In the genomic region with DNA sequence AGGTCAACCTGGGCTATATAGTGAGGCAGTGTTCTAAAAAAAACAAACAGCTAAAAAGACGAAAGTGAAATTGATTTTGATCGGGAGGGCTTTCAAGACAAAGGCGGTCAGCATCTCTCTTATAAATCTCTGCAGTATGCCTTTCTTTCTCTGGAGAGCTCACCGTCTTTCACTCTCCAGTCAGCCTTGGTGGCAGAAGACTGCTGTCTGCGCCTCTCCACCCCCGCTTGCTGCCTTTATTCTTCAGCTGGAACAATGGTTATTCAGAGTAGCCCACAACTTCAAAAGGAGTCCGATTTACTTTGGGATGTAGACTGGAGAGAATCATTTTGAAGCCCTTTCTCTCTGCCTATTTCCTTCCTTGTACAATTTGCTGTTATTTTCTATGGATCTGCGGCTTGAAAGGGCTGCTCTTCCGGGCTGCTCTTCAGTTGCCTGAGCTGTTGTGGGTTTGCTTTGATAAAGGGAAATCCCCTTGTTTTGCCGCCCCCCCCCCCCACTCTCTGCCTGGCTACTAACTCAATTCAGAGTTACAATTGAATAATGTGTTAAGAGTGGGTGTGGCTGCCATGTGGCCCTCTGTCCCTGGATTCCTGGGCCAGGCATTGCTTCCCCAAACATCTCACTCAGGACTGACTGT, we compare ENCODE assay signal across 14 mouse cellular contexts.
DNase-seq lines count a peak whose midpoint lies in the region; ATAC-seq and TF ChIP-seq lines count a peak whose summit lies in the region.
"Had no signal": no experiment of that assay in that cellular context is flagged by ENCODE, and none has a peak within 500 bp of the region (broad histone marks: within the 10 kb centered on the region; RNA-seq: fewer than 3 reads in every experiment).

No protein-coding gene starts in this region.

- no peak for TF ChIP-seq POLR2A in spleen, adult 2 months (IDR thresholded peaks at IDR 0.05; ENCODE audit: low read depth, low read length)

- H3K27me3 ChIP-seq in heart, embryonic 14.5 days (ENCODE audit: control insufficient read depth, insufficient read depth, low read length) = no peaks in the 10 kb centered on the region
- H3K27me3 ChIP-seq in spleen, adult 2 months (ENCODE audit: control insufficient read depth, insufficient read depth, low read length) = no peaks in the 10 kb centered on the region

- DNase-seq in heart, adult 18-20 months = no peak
- DNase-seq in spleen, adult 2 months (ENCODE audit: low read depth in 1 of 2, low spot score in 2 of 2) = no peak
- DNase-seq in spleen, adult 12 weeks (ENCODE audit: low spot score) = no peak
- DNase-seq in retina, embryonic 14.5 days (ENCODE audit: low spot score) = no peak
- no peak for DNase-seq in kidney, adult 8-10 months
- DNase-seq: adrenal gland, adult 8-10 months; heart, postnatal 10 days; kidney, adult 9 months; liver, embryonic 13.5 days; lung, postnatal 36 days had no signal

- no peak for ATAC-seq in heart, embryonic 14.5 days (ENCODE audit: insufficient number of reproducible peaks, insufficient read depth, low FRiP score, low read depth)
- peak; percentile 85 for ATAC-seq in inflammation-experienced regulatory T-cells, adult 6 months
- ATAC-seq in cerebellum, adult (ENCODE audit: insufficient number of reproducible peaks, low FRiP score, low TSS enrichment) = no peak

- TF ChIP-seq CTCF in spleen, adult 2 months (IDR thresholded peaks at IDR 0.05; ENCODE audit: extremely low read depth, insufficient read depth, insufficient read length, insufficient replicate concordance) = no peak

- WGBS in heart, embryonic 14.5 days = 41% methylated on average over 10 of the region's 10 CpGs
- 44% methylated on average over 10 of the region's 10 CpGs for WGBS in spleen, adult 2 months

- H3K36me3 ChIP-seq in heart, embryonic 14.5 days (ENCODE audit: control insufficient read depth, insufficient read depth, low read length) = no peaks in the 10 kb centered on the region
- H3K36me3 ChIP-seq in spleen, adult 2 months (ENCODE audit: control insufficient read depth, insufficient read depth, low read length) = no peaks in the 10 kb centered on the region
- H3K36me3 ChIP-seq: liver, embryonic 13.5 days had no signal

- H3K9me3 ChIP-seq in heart, embryonic 14.5 days (ENCODE audit: control insufficient read depth, low read length) = no peaks in the 10 kb centered on the region
- H3K9me3 ChIP-seq: liver, embryonic 13.5 days had no signal

- no peak overlapping the region for H3K4me3 ChIP-seq in heart, embryonic 14.5 days (ENCODE audit: control insufficient read depth in 1 of 2, insufficient read depth in 1 of 2, low read depth in 1 of 2, low read length in 2 of 2)
- H3K4me3 ChIP-seq in spleen, adult 2 months (ENCODE audit: extremely low read depth, insufficient read depth, insufficient read length) = 0 out of 2 replicates have a peak overlapping the region, but pooled peaks have one; percentile 13
- H3K4me3 ChIP-seq: liver, embryonic 13.5 days; myocyte had no signal

- no peak overlapping the region for H3K27ac ChIP-seq in heart, embryonic 14.5 days (replicated peaks in 1 of 2; ENCODE audit: control insufficient read depth in 1 of 2, insufficient read depth in 1 of 2, low read depth in 2 of 2, low read length in 2 of 2)
- H3K27ac ChIP-seq in spleen, adult 2 months (ENCODE audit: insufficient read depth, low read length) = no peak overlapping the region
- H3K27ac ChIP-seq: liver, embryonic 13.5 days had no signal

- no peak overlapping the region for H3K9ac ChIP-seq in heart, embryonic 14.5 days (ENCODE audit: low read length)
- H3K9ac ChIP-seq: liver, embryonic 13.5 days had no signal

- peaks cover 0 to 3% of the 10 kb centered on the region in 2 experiments; a peak in 1 of 4 replicates for H3K4me1 ChIP-seq in heart, embryonic 14.5 days (ENCODE audit: control insufficient read depth in 2 of 2, insufficient read depth in 2 of 2, low read length in 2 of 2)
- H3K4me1 ChIP-seq in spleen, adult 2 months (ENCODE audit: control insufficient read depth, insufficient read depth, insufficient read length) = no peaks in the 10 kb centered on the region

- 0 out of 2 replicates have a peak overlapping the region, but pooled peaks have one; percentile 18 for H3K4me2 ChIP-seq in heart, embryonic 14.5 days (ENCODE audit: low read length)
- H3K4me2 ChIP-seq: liver, embryonic 13.5 days had no signal
